Mouse (Mus musculus): ENCODE measurements around the gene Samd4b.

DNA sequence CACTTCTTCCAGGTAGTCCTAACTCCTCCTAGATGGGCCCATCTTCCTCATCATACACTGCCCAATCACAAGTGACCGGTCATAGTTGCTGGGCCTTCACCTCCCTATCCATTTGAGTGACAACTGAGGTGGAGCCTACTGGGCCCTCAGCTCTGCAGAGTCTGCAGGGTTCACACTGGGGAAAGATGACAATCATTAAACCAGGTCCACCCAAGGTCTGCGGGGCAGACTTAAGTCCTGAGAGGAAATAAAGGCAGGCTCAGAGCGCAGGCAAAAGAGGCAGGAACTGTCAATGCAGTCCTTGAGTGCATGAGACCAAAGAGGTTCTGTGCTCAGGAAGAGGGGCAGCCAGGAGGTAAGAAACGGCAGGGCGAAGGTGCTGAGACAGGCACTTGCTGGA, 25.3 kb downstream of the Samd4b start:
- no peak for TF ChIP-seq CTCF (IDR thresholded peaks at IDR 0.05; ENCODE audit: borderline replicate concordance, insufficient read depth, low read depth, low read length)
- TF ChIP-seq POLR2A (IDR thresholded peaks at IDR 0.05; ENCODE audit: borderline replicate concordance, insufficient read depth, low read length) = no peak
